Mouse (Mus musculus) c-Kit-positive CD71-positive TER-119-negative erythroid progenitor cells, embryonic 14.5 days (primary cell): ENCODE results near the gene Pea15a.
A peak's percentile ranks its signal among the peaks of the same experiment; 100 is the strongest.

ENCODE experiments used
- DNase-seq: peaks from one replicate; pipeline ENCODE4 v3.0.0-alpha.2; 2013; ENCODE audit warnings: low read depth

The Pea15a gene

GRCm38 (mm10) chr1:172179102-172179501, 27.5 kb downstream of the Pea15a start:
- DNase-seq: no peak

DNA sequence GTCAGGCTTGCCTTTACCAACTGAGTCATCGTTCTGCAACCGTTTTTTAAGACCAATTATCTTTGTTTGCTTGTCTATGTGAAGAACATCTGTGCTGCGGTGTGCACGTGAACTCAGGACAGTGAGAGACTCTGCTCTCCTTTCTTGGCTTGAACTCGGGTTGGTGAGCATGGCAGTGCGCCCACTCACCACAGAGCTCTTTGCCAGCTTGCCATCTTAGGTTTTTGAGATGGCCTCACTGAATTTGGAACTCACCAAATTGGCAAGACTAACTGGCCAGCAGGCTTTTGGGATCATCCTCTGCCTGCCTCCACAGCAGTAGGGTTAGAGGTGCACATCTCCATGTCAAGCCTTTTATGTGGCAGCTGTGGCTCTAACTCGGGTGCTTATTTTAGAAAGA, 28.8 kb downstream of the Pea15a start:
- DNase-seq: no peak

DNA sequence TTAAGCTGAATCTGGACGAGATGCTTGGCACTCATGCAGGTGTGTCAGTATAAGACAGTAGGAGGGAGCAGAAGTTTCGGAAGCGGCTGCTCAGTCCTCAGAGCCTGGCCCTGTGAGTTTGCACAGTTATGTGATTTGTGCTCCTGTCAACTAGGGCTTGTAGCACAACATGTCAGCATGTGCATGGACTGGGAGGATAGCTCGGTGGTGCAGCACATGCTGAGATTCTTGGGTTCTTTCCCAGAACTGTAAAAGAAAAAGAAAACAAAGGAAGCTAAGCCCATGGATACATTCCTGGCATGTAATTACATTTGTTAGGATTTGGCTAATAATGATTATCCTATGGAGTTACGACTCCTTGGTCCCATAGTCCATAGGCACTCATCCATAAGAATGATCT, 33.4 kb downstream of the Pea15a start:
- DNase-seq: no peak

DNA sequence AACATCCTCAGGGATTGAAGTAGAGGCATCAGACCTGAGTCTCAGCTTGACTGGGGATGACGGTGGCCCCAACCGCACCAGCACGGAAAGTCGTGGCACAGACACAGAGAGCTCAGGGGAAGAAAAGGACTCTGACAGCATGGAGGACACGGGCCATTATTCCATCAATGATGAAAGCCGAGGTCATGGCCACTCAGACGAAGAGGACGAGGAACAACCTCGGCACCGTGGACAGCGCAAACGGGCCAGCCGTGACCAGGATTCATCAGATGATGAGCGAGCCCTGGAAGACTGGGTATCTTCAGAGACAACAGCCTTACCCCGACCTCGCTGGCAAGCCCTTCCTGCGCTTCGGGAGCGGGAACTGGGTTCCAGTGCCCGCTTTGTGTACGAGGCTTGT, 34.2 kb downstream of the Pea15a start:
- DNase-seq: no peak

DNA sequence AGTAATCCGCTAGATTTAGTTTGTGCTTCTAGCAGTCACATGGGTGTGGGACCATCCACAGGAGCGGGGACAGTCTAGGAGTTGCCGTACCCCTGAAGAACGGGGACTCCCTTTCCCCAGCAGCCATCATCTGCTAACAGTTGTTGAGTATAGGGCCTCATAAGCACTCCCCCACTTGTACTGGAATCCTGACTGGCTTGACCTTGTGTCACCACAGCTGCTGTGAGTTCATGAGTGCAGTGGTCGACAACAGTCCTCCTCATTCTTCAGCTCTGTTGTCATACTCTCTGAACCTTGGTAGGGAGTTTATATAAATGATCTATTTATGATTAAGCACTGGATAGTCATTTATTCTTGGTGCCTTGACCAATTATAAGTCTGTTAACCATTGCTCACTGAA, 36.8 kb downstream of the Pea15a start:
- DNase-seq: no peak

GRCm38 (mm10) chr1:172167911-172168310, 38.7 kb downstream of the Pea15a start:
- no peak for DNase-seq

GRCm38 (mm10) chr1:172162959-172163358, 43.6 kb downstream of the Pea15a start:
- no peak for DNase-seq

GRCm38 (mm10) chr1:172162009-172162408, 44.6 kb downstream of the Pea15a start:
- no peak for DNase-seq

- DNase-seq: no peak
These were observed 46.1 kb downstream of the Pea15a start for GRCm38 (mm10) chr1:172160508-172160907.

DNA sequence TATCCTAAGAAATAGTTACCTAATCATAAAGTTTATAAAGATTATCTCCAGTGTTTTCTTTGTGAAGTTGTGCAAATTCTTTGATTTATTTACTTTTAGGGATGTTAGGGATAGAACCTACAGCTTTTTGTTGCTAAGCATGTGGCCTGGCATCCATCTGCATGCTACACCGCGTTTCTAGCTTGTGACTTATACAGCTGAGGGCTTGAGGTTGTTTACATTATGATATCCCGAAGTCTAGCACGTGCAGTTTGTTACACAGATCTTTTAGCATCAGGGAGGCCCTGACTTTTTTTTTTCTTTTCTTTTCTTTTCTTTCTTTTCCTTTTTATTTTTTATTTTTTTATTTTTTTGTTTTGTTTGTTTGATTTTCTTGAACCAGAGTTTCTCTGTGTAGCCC, 46.6 kb downstream of the Pea15a start:
- DNase-seq: no peak

DNA sequence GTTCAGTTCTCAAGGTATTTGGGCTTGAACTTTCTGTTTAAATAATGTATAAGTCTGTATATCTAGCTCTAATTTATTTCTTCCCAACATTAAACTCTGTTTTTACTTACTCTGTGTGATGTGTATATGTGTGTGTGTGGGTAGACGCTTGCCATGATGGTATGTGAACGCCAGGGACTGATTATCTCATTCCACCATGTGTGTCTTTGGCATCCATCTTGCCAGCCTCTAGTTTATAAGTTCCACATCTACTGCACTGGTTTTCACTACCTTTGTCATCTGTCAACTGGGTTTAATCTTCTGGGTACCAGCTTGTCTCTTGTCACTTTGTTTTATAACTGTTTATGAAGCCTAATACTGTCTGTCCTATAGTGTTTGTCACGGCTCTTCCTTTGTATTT, 51.1 kb downstream of the Pea15a start:
- DNase-seq: no peak

DNA sequence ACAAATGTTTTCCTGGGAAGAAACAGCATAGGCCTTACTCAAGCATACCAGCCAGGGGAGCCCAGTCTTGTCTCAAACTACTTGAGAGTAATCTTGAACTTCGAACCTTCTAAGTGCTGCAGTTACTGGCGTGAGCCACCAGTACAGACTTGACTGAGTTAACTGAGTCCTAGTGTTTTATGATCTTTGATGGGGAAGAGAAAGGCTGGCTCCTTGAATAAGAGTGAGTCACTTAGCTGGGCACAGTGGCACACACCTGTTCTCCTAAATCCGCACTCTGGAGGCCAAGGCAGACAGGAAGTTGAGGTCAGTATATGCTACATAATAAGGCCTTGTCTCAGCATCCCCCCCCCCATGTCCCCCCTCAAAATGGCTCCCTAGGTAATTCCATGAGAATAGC, 52.1 kb downstream of the Pea15a start:
- no peak for DNase-seq

DNA sequence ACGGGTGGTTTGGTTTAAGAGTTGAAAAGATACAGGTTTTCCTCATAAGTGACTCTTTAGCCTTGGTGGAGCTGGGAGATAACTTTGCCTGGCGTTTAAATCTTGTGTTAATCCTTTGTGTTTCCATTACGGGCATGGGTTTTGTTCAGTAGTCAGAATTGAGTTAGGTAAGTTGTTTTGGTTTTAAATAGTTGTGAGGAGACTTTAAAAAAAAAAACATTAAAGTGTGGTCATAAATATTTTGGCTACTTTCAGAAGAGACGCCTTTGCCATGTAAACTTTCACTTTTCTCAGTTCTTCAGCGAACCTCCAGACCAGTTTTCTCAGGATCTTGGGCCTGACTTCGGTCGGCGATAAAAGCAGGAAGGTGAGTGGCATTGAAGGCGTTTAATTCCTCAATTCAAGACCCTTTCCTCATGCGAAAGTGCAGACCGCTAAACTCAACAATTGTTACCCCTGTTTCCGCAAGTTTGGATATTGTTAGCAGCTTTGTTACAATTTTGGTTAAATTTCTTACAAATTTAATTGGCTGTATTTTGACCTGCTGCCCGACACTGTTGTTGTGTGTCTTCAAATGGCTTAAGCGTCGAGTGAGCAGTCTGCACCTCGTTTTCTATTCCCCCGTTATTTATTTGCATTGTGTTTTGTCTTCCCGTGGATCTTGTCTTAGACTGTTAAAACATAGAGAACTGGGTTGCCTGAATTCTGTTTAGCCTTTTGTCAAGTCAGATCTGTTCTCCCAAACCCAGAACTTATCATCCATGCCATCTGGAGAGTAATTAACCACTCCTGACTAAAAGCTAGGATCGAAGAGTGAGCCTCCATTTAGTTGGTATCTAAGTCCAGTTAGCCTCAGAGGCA, 57.4 kb downstream of the Pea15a start:
- DNase-seq: peak; percentile 62

GRCm38 (mm10) chr1:172148279-172148954, 58.2 kb downstream of the Pea15a start:
- peak; percentile 71 for DNase-seq

DNA sequence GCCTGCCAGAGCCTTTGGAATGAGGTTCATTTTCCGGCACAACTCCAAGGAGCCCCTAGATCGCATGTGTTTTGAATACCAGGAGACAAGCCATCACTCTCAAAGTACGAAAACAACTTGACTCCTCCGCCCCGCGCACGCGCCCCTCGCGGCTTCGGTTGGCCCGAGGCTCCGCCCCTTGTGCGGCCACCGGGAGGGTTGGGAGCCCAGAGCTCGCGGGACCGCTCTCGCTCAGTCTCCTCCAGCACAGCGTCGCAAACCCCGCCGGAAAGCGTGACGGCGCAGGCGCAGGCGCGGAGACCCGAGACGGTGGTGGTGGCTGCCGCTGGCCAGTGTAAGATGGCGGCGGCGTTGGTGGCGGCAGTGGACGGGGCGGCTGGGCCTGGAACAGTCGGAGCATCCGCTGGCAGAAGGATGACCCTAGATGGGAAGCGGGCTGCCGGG, 58.7 kb downstream of the Pea15a start, which contains the start of gene Dcaf8:
Gene Dcaf8, plus strand, starts transcription at position 250 of the 444 bp plus-strand sequence.
- peak; percentile 95 for DNase-seq
